Mouse (Mus musculus) midbrain, embryonic 10.5 days (tissue): ENCODE data around the gene Zdhhc8. TPM values are rescaled to one million over a fixed set of nuclear protein-coding genes. Genes with fewer than 3 reads are reported as not detected.

Experiments used
- DNase-seq: peaks from one replicate; pipeline ENCODE4 v3.0.0-alpha.2; 2017; ENCODE audit warnings: low spot score
- H3K27ac ChIP-seq: fragments of 300-500 bp; sonication (generic); replicated peaks from 2 replicates; pipeline ENCODE4 v1.5.1; 2016; ENCODE audit warnings: mild to moderate bottlenecking
- H3K27me3 ChIP-seq: fragments of 300-500 bp; sonication (generic); 2 replicates; pipeline ENCODE4 v1.6.1; 2016; ENCODE audit warnings: low read depth, mild to moderate bottlenecking; ENCODE audit not compliant: poor library complexity, severe bottlenecking
- H3K36me3 ChIP-seq: fragments of 300-500 bp; sonication (generic); 2 replicates; pipeline ENCODE4 v1.6.1; 2016; ENCODE audit warnings: mild to moderate bottlenecking, moderate library complexity
- H3K4me1 ChIP-seq: fragments of 300-500 bp; sonication (generic); 2 replicates; pipeline ENCODE4 v1.6.1; 2016
- H3K4me3 ChIP-seq: fragments of 300-500 bp; sonication (generic); 2 replicates; pipeline ENCODE4 v1.5.1; 2016; ENCODE audit warnings: mild to moderate bottlenecking, moderate library complexity
- H3K9me3 ChIP-seq: fragments of 300-500 bp; sonication (generic); replicated peaks from 2 replicates; pipeline ENCODE4 v1.6.1; 2016; ENCODE audit warnings: mild to moderate bottlenecking
- WGBS: fragments of 180-500 bp; shearing (Covaris S2); methylation state at CpG from one replicate; pipeline ENCODE4 v1.1.7; 2016; 5-methylcytosine and 5-hydroxymethylcytosine counted together
- polyA plus RNA-seq: library from polyadenylated mRNA; unstranded; fragments of >200 nt; fragmentation: Nextera tagmentation; extraction: Ambion mirVana; gene quantifications from 2 replicates; pipeline ENCODE4 v1.2.1, GENCODE M21; 2016

Zdhhc8 gene
- polyA plus RNA-seq, 1 experiment from 2014 or later, result 9.4 TPM

DNA sequence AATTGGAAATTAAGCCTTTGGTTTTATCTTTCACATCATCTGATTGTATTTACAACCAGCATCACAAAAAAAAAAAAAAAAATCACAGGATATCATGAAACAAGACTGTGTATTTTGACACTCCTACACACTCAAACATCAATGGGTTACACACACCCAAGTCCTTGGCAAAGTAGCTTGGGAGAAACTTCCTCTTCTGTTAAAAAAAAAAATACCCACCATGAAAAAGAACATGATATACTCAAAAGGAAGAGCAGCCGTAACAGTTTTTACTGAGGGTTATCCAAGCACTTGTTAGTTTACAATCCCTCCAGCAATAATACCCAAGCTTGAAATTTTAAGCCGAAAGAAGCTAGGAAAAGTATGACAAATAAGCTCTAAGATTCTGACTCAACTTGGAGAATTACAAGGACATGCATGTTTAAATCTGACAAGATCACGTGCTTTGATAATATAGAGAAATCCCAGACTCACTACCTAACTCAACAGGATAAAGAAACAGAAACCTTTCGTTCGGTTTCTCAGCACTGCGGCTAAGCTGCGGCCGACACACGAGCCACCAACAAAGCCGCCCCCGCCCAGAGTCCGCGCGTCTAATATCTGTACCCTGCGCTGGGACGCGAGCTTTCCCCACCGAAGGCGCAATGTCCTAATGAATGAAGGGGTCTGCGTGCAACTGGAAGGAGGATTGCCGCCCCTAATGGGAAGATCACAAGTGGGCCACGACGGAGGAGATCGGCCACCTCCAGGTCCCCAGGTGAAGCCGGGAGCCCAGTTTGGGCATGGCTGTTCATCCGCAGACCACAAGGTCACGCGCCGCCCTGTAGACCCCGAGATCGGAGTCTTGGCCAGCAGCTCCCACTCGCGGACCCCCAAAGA lies 12.8 kb upstream of the Zdhhc8 start:
- Histone ChIP-seq H3K4me3 (peak overlapping the region; percentile 78), H3K9me3 (no peaks in the 10 kb centered on the region), H3K36me3 (peaks cover 76% of the 10 kb centered on the region), H3K27me3 (no peaks in the 10 kb centered on the region), H3K4me1 (peaks cover 54% of the 10 kb centered on the region), H3K27ac (peak overlapping the region; percentile 98)
- DNase-seq, result no peak
- WGBS, result under 1% methylated on average over 33 of the region's 33 CpGs

DNA sequence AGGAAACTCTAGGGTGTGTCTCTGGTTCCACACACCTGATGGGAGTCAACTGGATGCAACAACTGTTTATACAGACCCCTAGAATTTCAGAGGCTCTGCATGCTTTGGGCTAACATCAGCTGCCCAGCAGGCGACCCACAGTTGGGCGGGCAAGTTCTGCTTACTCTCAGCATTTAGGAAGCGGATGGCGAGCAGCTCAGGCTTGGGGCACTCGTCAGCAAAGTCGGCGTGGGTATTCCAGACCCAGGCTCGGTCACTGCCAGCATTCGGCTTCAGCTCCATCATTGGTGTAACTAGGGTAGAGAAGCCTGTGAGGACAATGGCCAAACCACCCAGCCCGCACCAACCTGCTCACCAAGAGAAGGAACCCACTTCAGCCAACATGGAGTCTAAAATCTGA lies 6.6 kb upstream of the Zdhhc8 start:
- 94% methylated on average over 10 of the region's 10 CpGs for WGBS
- Histone ChIP-seq H3K9me3 (no peaks in the 10 kb centered on the region), H3K27me3 (no peaks in the 10 kb centered on the region), H3K4me1 (peaks cover 18% of the 10 kb centered on the region), H3K4me3 (no peak overlapping the region), H3K36me3 (peaks cover 93% of the 10 kb centered on the region), H3K27ac (no peak overlapping the region)
- DNase-seq, result no peak

DNA sequence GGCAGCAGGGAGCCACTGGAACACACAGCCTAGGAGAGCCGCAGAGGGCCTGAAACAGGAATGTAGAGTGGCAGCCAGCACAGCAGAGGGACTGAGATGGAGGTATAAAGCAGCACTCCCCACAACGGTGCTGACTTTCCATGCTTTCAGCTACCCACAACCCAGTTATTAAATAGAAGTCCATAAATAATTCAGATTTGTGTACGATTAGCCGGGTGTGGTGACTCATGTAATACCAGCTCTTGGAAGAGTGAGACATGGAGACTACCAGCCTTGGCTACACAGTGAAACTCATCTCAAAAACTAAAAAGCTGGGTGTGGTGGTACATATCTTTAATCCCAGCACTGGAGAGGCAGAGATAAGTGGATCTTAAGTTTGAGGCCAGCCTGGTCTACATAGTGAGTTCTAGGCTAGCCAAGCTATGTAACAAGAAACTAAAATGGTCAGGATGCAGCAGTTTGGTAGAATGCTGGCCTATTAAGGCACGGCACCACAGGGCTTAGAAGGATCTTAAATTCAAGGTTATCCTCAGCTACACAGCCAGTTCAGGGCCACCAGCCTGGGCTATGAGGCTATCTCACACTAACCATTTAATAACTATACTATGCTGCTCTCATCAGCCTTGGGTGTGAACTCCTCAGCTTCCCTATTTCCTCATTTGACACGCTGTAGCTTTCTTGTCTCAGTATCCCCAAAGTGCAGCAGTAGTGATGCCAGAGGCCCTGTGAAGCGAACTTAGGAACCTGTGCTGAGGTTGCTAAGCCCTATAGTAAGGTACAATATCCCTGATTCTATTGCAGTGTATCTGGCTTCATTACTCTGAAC lies 2.0 kb upstream of the Zdhhc8 start:
- H3K27ac ChIP-seq, result no peak overlapping the region
- H3K36me3 ChIP-seq, result peaks cover 50% of the 10 kb centered on the region
- no peak for DNase-seq
- peaks cover 31% of the 10 kb centered on the region for H3K4me1 ChIP-seq
- no peak overlapping the region for H3K4me3 ChIP-seq
- no peaks in the 10 kb centered on the region for H3K9me3 ChIP-seq
- H3K27me3 ChIP-seq, result no peaks in the 10 kb centered on the region
- WGBS, result 79% methylated on average over 7 of the region's 7 CpGs

DNA sequence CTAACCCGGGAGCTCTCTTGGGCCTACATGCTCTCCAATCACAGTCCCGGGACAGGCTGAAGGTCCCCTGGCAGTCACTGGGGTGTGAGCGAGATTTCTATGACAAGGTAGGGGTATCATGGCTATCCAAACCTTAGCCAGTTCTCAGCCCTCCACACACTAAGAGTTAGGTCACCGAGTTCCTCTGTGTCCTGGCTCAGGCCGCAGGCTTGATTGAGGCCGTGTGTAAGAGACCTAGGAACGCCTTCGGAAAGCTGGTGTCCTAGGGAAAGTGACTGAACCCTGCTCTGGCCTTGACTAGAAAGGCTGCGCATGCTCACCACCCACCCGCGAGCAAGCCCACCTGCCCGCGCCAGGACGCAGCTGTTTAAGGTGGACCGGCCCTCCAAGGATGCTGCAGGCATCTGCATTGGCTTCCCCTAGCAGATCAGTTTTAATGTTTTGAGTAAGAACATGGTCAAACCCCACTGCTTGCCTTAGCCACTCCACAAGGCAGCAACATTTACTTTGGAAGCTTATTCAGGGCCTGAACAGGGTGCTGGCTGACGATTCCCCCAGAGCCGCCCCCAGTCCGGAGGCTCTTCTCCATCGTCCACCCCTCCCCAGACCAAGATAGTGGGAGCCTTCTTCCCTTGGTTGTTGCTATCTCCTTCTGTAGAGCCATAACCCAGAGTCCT lies 591 bp upstream of the Zdhhc8 start:
- Histone ChIP-seq H3K36me3 (peaks cover 37% of the 10 kb centered on the region), H3K4me3 (peak overlapping the region; percentile 91), H3K27ac (peak overlapping the region; percentile 90), H3K27me3 (no peaks in the 10 kb centered on the region), H3K4me1 (peaks cover 34% of the 10 kb centered on the region), H3K9me3 (no peaks in the 10 kb centered on the region)
- 7% methylated on average over 19 of the region's 19 CpGs for WGBS
- DNase-seq, result peak; percentile 73

DNA sequence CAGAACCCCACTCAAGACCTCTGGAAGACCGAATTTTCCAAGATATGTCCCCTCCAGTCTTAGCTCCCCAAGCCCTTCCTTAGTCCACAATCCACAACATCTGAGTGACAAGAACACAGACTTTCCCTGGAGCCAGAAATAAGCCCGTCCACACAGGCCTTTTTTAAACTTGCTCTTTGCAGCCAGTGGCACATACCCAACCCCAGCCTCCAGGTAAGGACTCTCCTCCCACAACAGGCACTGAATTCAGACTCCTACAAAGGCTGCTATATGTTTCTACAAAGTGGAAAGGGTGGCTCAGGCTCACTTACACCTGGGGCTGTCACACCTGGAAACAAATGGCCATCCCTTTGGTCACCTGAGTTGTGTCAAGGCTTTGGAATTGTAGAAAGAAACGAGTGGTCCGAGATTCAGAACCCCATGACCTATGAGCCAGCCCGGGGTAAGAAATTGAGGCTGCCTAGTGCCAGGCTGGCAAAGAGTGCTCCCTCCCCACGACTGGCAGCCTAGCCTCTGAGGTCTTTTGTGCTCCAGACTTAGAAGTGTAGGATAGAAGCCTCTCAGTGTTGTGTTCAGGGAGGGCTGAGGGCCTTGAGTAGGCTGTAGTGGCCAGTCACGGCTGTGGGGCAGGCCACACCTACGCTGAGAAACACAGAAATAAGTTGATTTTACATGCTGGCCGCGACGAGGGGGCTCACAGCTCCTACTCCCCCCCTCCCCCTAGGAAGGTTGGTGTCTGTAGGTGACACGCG lies 841 bp downstream of the Zdhhc8 start:
- H3K4me3 ChIP-seq, result peak overlapping the region; percentile 91
- peaks cover 34% of the 10 kb centered on the region for H3K4me1 ChIP-seq
- DNase-seq, result no peak
- H3K27ac ChIP-seq, result peak overlapping the region; percentile 90
- WGBS, result 28% methylated on average over 13 of the region's 13 CpGs
- H3K27me3 ChIP-seq, result no peaks in the 10 kb centered on the region
- peaks cover 28% of the 10 kb centered on the region for H3K36me3 ChIP-seq
- no peaks in the 10 kb centered on the region for H3K9me3 ChIP-seq

DNA sequence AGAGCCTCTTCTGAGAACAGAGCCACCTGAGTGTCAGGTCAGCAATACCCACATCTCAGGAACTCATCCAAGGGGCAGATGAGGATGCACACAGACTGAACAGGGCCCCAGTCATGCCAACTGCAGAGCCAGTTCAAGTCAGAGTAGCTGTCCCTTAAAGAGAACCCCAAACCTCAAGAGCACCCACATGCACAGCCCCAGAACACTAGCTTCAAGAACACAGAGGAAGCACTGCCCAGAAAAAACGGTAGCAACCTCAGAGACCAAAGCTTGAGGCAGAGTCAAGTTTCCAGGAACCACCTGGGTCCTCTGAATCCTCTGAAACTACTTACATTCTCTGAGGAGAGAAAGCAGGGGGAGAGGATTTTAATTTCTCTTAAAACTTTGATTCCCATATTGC lies 1.5 kb downstream of the Zdhhc8 start:
- DNase-seq, result no peak
- H3K27me3 ChIP-seq, result no peaks in the 10 kb centered on the region
- H3K9me3 ChIP-seq, result no peaks in the 10 kb centered on the region
- peaks cover 34% of the 10 kb centered on the region for H3K4me1 ChIP-seq
- no peak overlapping the region for H3K27ac ChIP-seq
- 89% methylated on average over 1 of the region's 1 CpGs for WGBS
- H3K36me3 ChIP-seq, result peaks cover 28% of the 10 kb centered on the region
- H3K4me3 ChIP-seq, result peak overlapping the region; percentile 91

DNA sequence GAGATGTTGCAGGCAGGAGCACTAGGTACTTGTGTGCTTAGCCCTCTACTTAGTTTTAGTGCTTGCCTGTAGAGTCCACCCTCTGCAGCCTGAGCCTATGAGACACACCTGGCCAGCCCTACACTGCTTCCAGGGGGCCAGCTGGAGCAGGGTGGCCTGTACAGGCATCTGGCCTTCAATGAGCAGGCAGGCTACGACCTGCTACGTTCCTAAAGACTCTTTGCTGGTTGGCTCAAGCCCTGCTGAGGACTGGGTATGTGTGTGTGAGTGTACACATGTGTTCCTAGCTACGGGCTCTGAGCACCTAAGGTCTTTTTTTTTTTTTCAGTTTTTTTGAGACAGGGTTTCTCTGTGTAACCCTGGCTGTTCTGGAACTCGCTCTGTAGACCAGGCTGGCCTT lies 3.5 kb downstream of the Zdhhc8 start:
- Histone ChIP-seq H3K9me3 (no peaks in the 10 kb centered on the region), H3K4me1 (peaks cover 33% of the 10 kb centered on the region), H3K4me3 (no peak overlapping the region), H3K36me3 (peaks cover 36% of the 10 kb centered on the region), H3K27ac (no peak overlapping the region), H3K27me3 (no peaks in the 10 kb centered on the region)
- 88% methylated on average over 4 of the region's 4 CpGs for WGBS
- no peak for DNase-seq

DNA sequence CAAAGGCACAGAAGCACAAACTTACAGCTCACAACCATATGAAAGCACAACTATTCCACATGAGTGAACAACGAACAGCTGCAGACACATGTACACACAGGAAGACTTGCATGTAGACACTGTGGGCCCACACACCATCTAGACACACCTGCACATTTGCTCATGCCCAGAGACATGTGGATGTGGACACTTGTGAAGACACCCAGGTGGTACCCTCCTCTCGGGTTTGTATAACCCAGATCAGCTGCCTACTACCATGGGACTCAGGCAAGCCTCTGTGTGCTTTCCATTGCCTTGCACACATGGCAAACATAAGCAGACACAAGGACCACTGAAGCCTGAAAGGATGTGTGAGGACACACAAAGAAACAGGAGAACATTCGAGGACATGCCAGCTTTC lies 3.9 kb downstream of the Zdhhc8 start:
- DNase-seq, result no peak
- Histone ChIP-seq H3K27ac (no peak overlapping the region), H3K9me3 (no peaks in the 10 kb centered on the region), H3K27me3 (no peaks in the 10 kb centered on the region), H3K4me3 (no peak overlapping the region), H3K36me3 (peaks cover 40% of the 10 kb centered on the region), H3K4me1 (peaks cover 29% of the 10 kb centered on the region)
- WGBS, result 87% methylated on average over 3 of the region's 3 CpGs

DNA sequence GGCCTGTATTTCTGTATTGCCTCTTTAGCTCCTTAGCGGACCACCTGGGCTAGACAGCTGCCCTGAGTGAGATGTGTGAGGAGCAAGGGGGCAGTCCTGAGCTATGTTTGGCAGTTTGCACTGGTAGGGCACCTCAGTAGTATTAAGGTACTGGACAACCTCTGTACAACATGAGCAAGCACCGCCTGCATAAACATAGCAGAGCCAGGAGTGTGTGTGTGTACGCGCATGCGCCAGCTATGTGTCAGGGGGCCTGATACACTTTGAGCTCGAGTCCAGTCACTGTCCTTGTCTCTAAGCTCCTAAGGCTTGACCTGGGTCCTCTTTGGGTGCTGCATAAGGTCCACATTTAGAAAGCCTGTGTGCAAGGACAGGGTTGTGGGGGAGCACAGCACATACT lies 4.3 kb downstream of the Zdhhc8 start:
- peaks cover 24% of the 10 kb centered on the region for H3K4me1 ChIP-seq
- H3K27ac ChIP-seq, result no peak overlapping the region
- no peaks in the 10 kb centered on the region for H3K27me3 ChIP-seq
- 94% methylated on average over 6 of the region's 6 CpGs for WGBS
- peaks cover 45% of the 10 kb centered on the region for H3K36me3 ChIP-seq
- DNase-seq, result no peak
- H3K9me3 ChIP-seq, result no peaks in the 10 kb centered on the region
- no peak overlapping the region for H3K4me3 ChIP-seq

DNA sequence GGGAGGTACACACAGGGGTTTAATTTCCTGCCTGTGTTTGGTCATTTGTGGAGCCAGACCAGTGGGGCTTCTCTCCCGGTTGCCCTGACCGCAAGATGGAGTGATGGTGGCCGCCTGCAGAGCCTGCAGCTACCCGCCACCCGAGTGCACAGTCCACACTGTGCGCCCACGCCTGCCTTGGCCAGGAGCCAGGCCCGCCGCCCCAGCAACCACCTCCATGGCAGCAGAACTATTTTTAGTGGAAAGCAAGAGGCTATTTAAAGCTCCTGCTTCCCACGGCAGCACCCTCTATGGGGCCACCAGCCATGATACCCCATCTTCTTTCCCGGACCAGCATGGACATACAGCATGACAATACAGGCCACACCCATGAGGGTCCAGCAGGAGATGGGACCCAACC lies 5.3 kb downstream of the Zdhhc8 start:
- peaks cover 55% of the 10 kb centered on the region for H3K36me3 ChIP-seq
- H3K9me3 ChIP-seq, result no peaks in the 10 kb centered on the region
- peaks cover 18% of the 10 kb centered on the region for H3K4me1 ChIP-seq
- H3K27me3 ChIP-seq, result no peaks in the 10 kb centered on the region
- WGBS, result 90% methylated on average over 11 of the region's 11 CpGs
- no peak overlapping the region for H3K4me3 ChIP-seq
- DNase-seq, result no peak
- H3K27ac ChIP-seq, result no peak overlapping the region

DNA sequence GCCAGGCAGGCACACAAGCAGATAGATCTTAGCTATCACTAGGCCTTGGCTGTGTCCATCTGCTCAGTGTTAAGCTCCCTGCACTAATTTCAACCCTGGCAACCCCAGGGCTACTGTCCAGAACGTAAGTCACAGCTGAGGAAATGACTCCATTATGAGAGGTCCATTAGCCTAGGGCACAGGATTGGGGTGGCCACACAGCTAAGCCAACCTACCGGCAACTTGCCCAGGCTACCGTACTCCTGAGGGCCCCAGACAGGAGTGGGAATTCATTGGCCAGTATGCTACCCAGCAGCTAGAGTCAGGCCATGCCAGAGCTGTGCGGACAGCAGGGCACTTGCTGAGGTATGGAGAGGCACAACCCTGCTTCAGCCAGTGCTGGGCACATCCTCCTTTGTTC lies 6.1 kb downstream of the Zdhhc8 start:
- 94% methylated on average over 4 of the region's 4 CpGs for WGBS
- Histone ChIP-seq H3K9me3 (no peaks in the 10 kb centered on the region), H3K27me3 (no peaks in the 10 kb centered on the region), H3K27ac (no peak overlapping the region), H3K36me3 (peaks cover 62% of the 10 kb centered on the region), H3K4me1 (peaks cover 11% of the 10 kb centered on the region), H3K4me3 (no peak overlapping the region)
- DNase-seq, result no peak

DNA sequence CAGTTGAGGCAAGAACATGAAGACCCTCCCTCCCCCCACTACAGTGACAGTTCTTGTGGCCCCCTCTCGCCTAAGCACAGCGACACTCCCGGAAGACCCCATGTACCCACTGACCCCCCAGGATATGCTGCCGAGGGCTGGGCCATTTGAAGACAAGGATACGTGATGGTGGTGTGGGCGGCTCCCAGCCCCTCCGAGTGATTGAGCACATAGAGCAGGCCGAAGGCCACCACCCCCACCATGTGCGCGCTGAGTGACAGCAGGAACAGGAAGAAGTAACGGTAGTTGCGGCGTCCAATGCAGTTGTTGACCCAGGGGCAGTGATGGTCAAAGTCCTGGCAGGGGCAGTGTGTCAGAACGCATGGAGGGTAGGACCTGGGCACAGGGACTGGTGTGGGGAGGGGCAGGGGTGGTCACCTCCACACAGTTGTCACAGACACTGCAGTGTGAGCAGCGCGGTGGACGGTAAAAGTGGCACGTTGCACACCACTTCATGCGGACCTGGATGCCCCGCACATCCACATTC lies 7.0 kb downstream of the Zdhhc8 start:
- H3K27me3 ChIP-seq, result no peaks in the 10 kb centered on the region
- 95% methylated on average over 20 of the region's 20 CpGs for WGBS
- DNase-seq, result no peak
- H3K4me3 ChIP-seq, result no peak overlapping the region
- no peaks in the 10 kb centered on the region for H3K9me3 ChIP-seq
- H3K36me3 ChIP-seq, result peaks cover 67% of the 10 kb centered on the region
- no peak overlapping the region for H3K27ac ChIP-seq
- H3K4me1 ChIP-seq, result 0 out of 2 replicates have a peak, but pooled peaks cover 3% of the 10 kb centered on the region
